Mouse (Mus musculus): ENCODE measurements at regions not wholly inside any gene's neighbourhood (a gene's known extent, or its start where the extent isn't known, plus 50 kb on each side); places are given as distances from the start of the nearest gene placed in this dataset.
"Not testable (repeated sequence)": the region's sequence is repeated elsewhere in the genome, so short reads cannot be mapped to it uniquely, and the experiment has no call there.

GRCm38 (mm10) chr3:21778789-21779188 lies 297.7 kb upstream of the Tbl1xr1 start:
- no peaks in the 10 kb centered on the region for H3K27me3 ChIP-seq (replicated peaks)
- H3K4me2 ChIP-seq: no peak overlapping the region
- WGBS: 40% methylated on average over 4 of the region's 4 CpGs
- no peak overlapping the region for H3K4me3 ChIP-seq
- H3K27ac ChIP-seq: no peak overlapping the region
- no peak for ATAC-seq (replicated peaks)
- no peaks in the 10 kb centered on the region for H3K36me3 ChIP-seq (replicated peaks)
- no peaks in the 10 kb centered on the region for H3K9me3 ChIP-seq
- no peak overlapping the region for H3K9ac ChIP-seq
- H3K4me1 ChIP-seq: no peaks in the 10 kb centered on the region

- no peak for ATAC-seq (replicated peaks)
- Histone ChIP-seq H3K27me3 (replicated peaks) (no peaks in the 10 kb centered on the region), H3K36me3 (replicated peaks) (no peaks in the 10 kb centered on the region), H3K9me3 (no peaks in the 10 kb centered on the region), H3K4me2 (no peak overlapping the region), H3K4me3 (no peak overlapping the region), H3K9ac (no peak overlapping the region), H3K4me1 (no peaks in the 10 kb centered on the region), H3K27ac (no peak overlapping the region)
- WGBS: 72% methylated on average over 4 of the region's 4 CpGs
These were observed 284.3 kb upstream of the Tbl1xr1 start for GRCm38 (mm10) chr3:21791983-21792631.

- Histone ChIP-seq H3K4me2 (no peak overlapping the region), H3K4me3 (no peak overlapping the region), H3K27me3 (replicated peaks) (no peaks in the 10 kb centered on the region), H3K9ac (no peak overlapping the region), H3K27ac (no peak overlapping the region; the same call in 1 of the 2 replicates), H3K36me3 (replicated peaks) (no peaks in the 10 kb centered on the region), H3K4me1 (no peaks in the 10 kb centered on the region), H3K9me3 (no peaks in the 10 kb centered on the region)
- peak; percentile 58; the same call in 1 of the 2 replicates for ATAC-seq (replicated peaks)
- WGBS: 0% methylated on average over 1 of the region's 1 CpGs
These were observed 278.3 kb upstream of the Tbl1xr1 start for GRCm38 (mm10) chr3:21798139-21798538.

GRCm38 (mm10) chr3:21803886-21804285 lies 272.6 kb upstream of the Tbl1xr1 start:
- ATAC-seq (replicated peaks); H3K4me2 ChIP-seq; H3K9me3 ChIP-seq; H3K36me3 ChIP-seq (replicated peaks); H3K27ac ChIP-seq; H3K4me3 ChIP-seq; H3K9ac ChIP-seq; H3K4me1 ChIP-seq; H3K27me3 ChIP-seq (replicated peaks): not testable (repeated sequence)
- whole genome bisulfite sequencing: 86% methylated on average over 2 of the region's 2 CpGs

GRCm38 (mm10) chr3:21806494-21807157 lies 269.8 kb upstream of the Tbl1xr1 start:
- H3K27me3 ChIP-seq (replicated peaks): no peaks in the 10 kb centered on the region
- WGBS: 88% methylated on average over 2 of the region's 2 CpGs
- ATAC-seq (replicated peaks): no peak

GRCm38 (mm10) chr3:21808539-21808938 lies 267.9 kb upstream of the Tbl1xr1 start:
- Histone ChIP-seq H3K4me2 (no peak overlapping the region), H3K27ac (no peak overlapping the region), H3K9ac (no peak overlapping the region), H3K4me1 (peaks cover 11% of the 10 kb centered on the region), H3K36me3 (replicated peaks) (no peaks in the 10 kb centered on the region), H3K4me3 (no peak overlapping the region), H3K9me3 (no peaks in the 10 kb centered on the region), H3K27me3 (replicated peaks) (no peaks in the 10 kb centered on the region)
- no peak for ATAC-seq (replicated peaks)
- WGBS: 52% methylated on average over 2 of the region's 2 CpGs

More at GRCm38 (mm10) chr3:21806494-21807157, 269.8 kb upstream of the Tbl1xr1 start:
- Histone ChIP-seq H3K36me3 (replicated peaks) (no peaks in the 10 kb centered on the region), H3K9ac (no peak overlapping the region), H3K4me3 (no peak overlapping the region), H3K27ac (no peak overlapping the region), H3K4me1 (peaks cover 11% of the 10 kb centered on the region), H3K4me2 (no peak overlapping the region), H3K9me3 (no peaks in the 10 kb centered on the region)

- Histone ChIP-seq H3K4me2 (no peak overlapping the region), H3K9ac (no peak overlapping the region), H3K4me1 (peaks cover 11% of the 10 kb centered on the region), H3K4me3 (no peak overlapping the region), H3K36me3 (replicated peaks) (no peaks in the 10 kb centered on the region), H3K27ac (peak overlapping the region; percentile 52), H3K27me3 (replicated peaks) (no peaks in the 10 kb centered on the region), H3K9me3 (no peaks in the 10 kb centered on the region)
- 4% methylated on average over 2 of the region's 2 CpGs for WGBS
- ATAC-seq (replicated peaks): peak; percentile 92
These were observed 266.5 kb upstream of the Tbl1xr1 start for GRCm38 (mm10) chr3:21809769-21810470.

GRCm38 (mm10) chr3:21813401-21813800 lies 263.1 kb upstream of the Tbl1xr1 start:
- Histone ChIP-seq H3K9ac (no peak overlapping the region), H3K27me3 (replicated peaks) (no peaks in the 10 kb centered on the region), H3K9me3 (no peaks in the 10 kb centered on the region), H3K27ac (no peak overlapping the region), H3K4me3 (no peak overlapping the region), H3K4me1 (peaks cover 11% of the 10 kb centered on the region), H3K4me2 (no peak overlapping the region), H3K36me3 (replicated peaks) (no peaks in the 10 kb centered on the region)
- WGBS: 80% methylated on average over 1 of the region's 1 CpGs
- ATAC-seq (replicated peaks): no peak

GRCm38 (mm10) chr3:21816968-21817858 lies 259.2 kb upstream of the Tbl1xr1 start:
- 36% methylated on average over 4 of the region's 4 CpGs for WGBS
- H3K9me3 ChIP-seq: no peaks in the 10 kb centered on the region
- no peak overlapping the region for H3K9ac ChIP-seq
- H3K27me3 ChIP-seq (replicated peaks): no peaks in the 10 kb centered on the region
- H3K27ac ChIP-seq: no peak overlapping the region
- ATAC-seq (replicated peaks): peak; percentile 48; the same call in 1 of the 2 replicates
- H3K4me3 ChIP-seq: no peak overlapping the region
- no peak overlapping the region for H3K4me2 ChIP-seq
- H3K4me1 ChIP-seq: no peaks in the 10 kb centered on the region
- H3K36me3 ChIP-seq (replicated peaks): no peaks in the 10 kb centered on the region

- H3K9ac ChIP-seq: no peak overlapping the region
- WGBS: 65% methylated on average over 4 of the region's 4 CpGs
- no peak overlapping the region for H3K4me2 ChIP-seq
- peaks cover 4% of the 10 kb centered on the region; the same call in 1 of the 2 replicates for H3K4me1 ChIP-seq
- H3K4me3 ChIP-seq: no peak overlapping the region
- no peaks in the 10 kb centered on the region for H3K9me3 ChIP-seq
- H3K36me3 ChIP-seq (replicated peaks): no peaks in the 10 kb centered on the region
- H3K27me3 ChIP-seq (replicated peaks): no peaks in the 10 kb centered on the region
- H3K27ac ChIP-seq: no peak overlapping the region
- no peak for ATAC-seq (replicated peaks)
These were observed 257.4 kb upstream of the Tbl1xr1 start for GRCm38 (mm10) chr3:21819030-21819429.

GRCm38 (mm10) chr3:21820051-21820598 lies 256.3 kb upstream of the Tbl1xr1 start:
- Histone ChIP-seq H3K4me1 (peaks cover 12% of the 10 kb centered on the region), H3K9me3 (no peaks in the 10 kb centered on the region), H3K36me3 (replicated peaks) (no peaks in the 10 kb centered on the region), H3K27ac (no peak overlapping the region), H3K4me2 (no peak overlapping the region), H3K9ac (no peak overlapping the region), H3K27me3 (replicated peaks) (no peaks in the 10 kb centered on the region), H3K4me3 (no peak overlapping the region)
- ATAC-seq (replicated peaks): no peak
- WGBS: 75% methylated on average over 3 of the region's 3 CpGs
